Mouse (Mus musculus): ENCODE measurements around the gene Stmn3. TPM values are rescaled to one million over a fixed set of nuclear protein-coding genes. Genes with fewer than 3 reads are reported as not detected.

Gene Stmn3
- total and polyA plus RNA-seq, 3 experiments, result not detected

GRCm38 (mm10) chr2:181277866-181278265, 36.4 kb downstream of the Stmn3 start:
- H3K9ac ChIP-seq (ENCODE audit: control insufficient read depth, low read depth, low read length, poor library complexity, severe bottlenecking), result no peak overlapping the region
- no peak overlapping the region for H3K4me3 ChIP-seq (ENCODE audit: control insufficient read depth in 1 of 2, insufficient read depth in 1 of 2, low read depth in 2 of 2, low read length in 2 of 2)
- no peaks in the 10 kb centered on the region for H3K9me3 ChIP-seq (replicated peaks; ENCODE audit: insufficient read depth, low read length)
- H3K79me2 ChIP-seq (ENCODE audit: control insufficient read depth, insufficient read depth, low read length, poor library complexity), result peaks cover 2% of the 10 kb centered on the region; the same call in 1 of the 2 replicates
- H3K4me1 ChIP-seq (ENCODE audit: control insufficient read depth in 1 of 2, insufficient read depth in 2 of 2, low read length in 2 of 2), result peaks cover 4 to 8% of the 10 kb centered on the region in 2 experiments; a peak in 3 of 4 replicates
- H3K36me3 ChIP-seq (ENCODE audit: control insufficient read depth in 1 of 2, insufficient read depth in 2 of 2, low read length in 2 of 2), result peaks cover 7 to 15% of the 10 kb centered on the region in 2 experiments
- no peak for DNase-seq (ENCODE audit: low read depth, low spot score)
- no peak overlapping the region for H3K27ac ChIP-seq (ENCODE audit: control insufficient read depth, low read depth, low read length)
- no peaks in the 10 kb centered on the region for H3K27me3 ChIP-seq (ENCODE audit: control insufficient read depth in 1 of 2, insufficient read depth in 2 of 2, low read length in 2 of 2)
- TF ChIP-seq SIN3A (IDR thresholded peaks at IDR 0.05; ENCODE audit: low read length) (no peak), JUND (IDR thresholded peaks at IDR 0.05; ENCODE audit: low read depth, low read length) (no peak), RCOR1 (IDR thresholded peaks at IDR 0.05; ENCODE audit: low read depth, low read length) (no peak), GABPA (IDR thresholded peaks at IDR 0.05; ENCODE audit: low read depth, low read length) (no peak)

DNA sequence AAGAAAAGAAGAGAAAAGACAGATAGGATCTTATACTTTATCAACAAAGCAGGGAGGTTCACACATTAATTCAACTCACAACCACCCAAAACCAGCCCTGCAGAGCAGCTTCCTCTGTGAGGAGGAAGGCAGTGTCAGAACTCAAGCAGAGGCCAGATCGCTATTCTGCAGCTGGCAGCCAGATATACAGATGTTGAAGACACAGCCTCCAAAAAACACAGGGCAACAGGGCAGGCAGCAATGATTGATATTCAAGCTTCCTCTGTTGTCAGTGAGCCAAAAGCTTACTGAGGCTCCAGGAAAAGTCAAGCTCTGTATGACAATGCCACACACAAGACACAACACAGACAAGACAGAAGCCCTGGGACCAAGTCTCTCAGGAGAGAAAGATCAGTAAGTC, 37.5 kb downstream of the Stmn3 start:
- peaks cover 2% of the 10 kb centered on the region; the same call in 1 of the 2 replicates for H3K79me2 ChIP-seq (ENCODE audit: control insufficient read depth, insufficient read depth, low read length, poor library complexity)
- peaks cover 5 to 15% of the 10 kb centered on the region in 2 experiments for H3K36me3 ChIP-seq (ENCODE audit: control insufficient read depth in 1 of 2, insufficient read depth in 2 of 2, low read length in 2 of 2)
- no peak overlapping the region for H3K4me3 ChIP-seq (ENCODE audit: control insufficient read depth in 1 of 2, insufficient read depth in 1 of 2, low read depth in 2 of 2, low read length in 2 of 2)
- H3K27ac ChIP-seq (ENCODE audit: control insufficient read depth, low read depth, low read length), result peak overlapping the region; percentile 22; the same call in 1 of the 2 replicates
- DNase-seq (ENCODE audit: low read depth, low spot score), result peak; percentile 52
- no peaks in the 10 kb centered on the region for H3K9me3 ChIP-seq (replicated peaks; ENCODE audit: insufficient read depth, low read length)
- peaks cover 4 to 8% of the 10 kb centered on the region in 2 experiments; a peak in 3 of 4 replicates for H3K4me1 ChIP-seq (ENCODE audit: control insufficient read depth in 1 of 2, insufficient read depth in 2 of 2, low read length in 2 of 2)
- no peak overlapping the region for H3K9ac ChIP-seq (ENCODE audit: control insufficient read depth, low read depth, low read length, poor library complexity, severe bottlenecking)
- no peaks in the 10 kb centered on the region for H3K27me3 ChIP-seq (ENCODE audit: control insufficient read depth in 1 of 2, insufficient read depth in 2 of 2, low read length in 2 of 2)
- TF ChIP-seq POLR2AphosphoS2 (IDR thresholded peaks at IDR 0.05; ENCODE audit: low read length) (no peak), ZMIZ1 (IDR thresholded peaks at IDR 0.05; ENCODE audit: low read depth, low read length) (no peak), SMC3 (IDR thresholded peaks at IDR 0.05; ENCODE audit: low read depth, low read length) (no peak), TAL1 (IDR thresholded peaks at IDR 0.05; ENCODE audit: low read length) (no peak), POLR2A (IDR thresholded peaks at IDR 0.05; ENCODE audit: control insufficient read depth in 1 of 2, insufficient read depth in 1 of 2, low read depth in 1 of 2, low read length in 2 of 2, poor library complexity in 1 of 2) (no peak), CHD1 (IDR thresholded peaks at IDR 0.05; ENCODE audit: low read depth, low read length) (no peak)

- Histone ChIP-seq H3K27me3 (ENCODE audit: control insufficient read depth in 1 of 2, insufficient read depth in 2 of 2, low read length in 2 of 2) (no peaks in the 10 kb centered on the region), H3K27ac (ENCODE audit: control insufficient read depth, low read depth, low read length) (no peak overlapping the region), H3K79me2 (ENCODE audit: control insufficient read depth, insufficient read depth, low read length, poor library complexity) (peaks cover 2% of the 10 kb centered on the region; the same call in 1 of the 2 replicates), H3K9me3 (replicated peaks; ENCODE audit: insufficient read depth, low read length) (no peaks in the 10 kb centered on the region), H3K4me1 (ENCODE audit: control insufficient read depth in 1 of 2, insufficient read depth in 2 of 2, low read length in 2 of 2) (peaks cover 4 to 8% of the 10 kb centered on the region in 2 experiments; a peak in 3 of 4 replicates), H3K4me3 (ENCODE audit: control insufficient read depth in 1 of 2, insufficient read depth in 1 of 2, low read depth in 2 of 2, low read length in 2 of 2) (no peak overlapping the region), H3K36me3 (ENCODE audit: control insufficient read depth in 1 of 2, insufficient read depth in 2 of 2, low read length in 2 of 2) (peaks cover 5 to 15% of the 10 kb centered on the region in 2 experiments), H3K9ac (ENCODE audit: control insufficient read depth, low read depth, low read length, poor library complexity, severe bottlenecking) (no peak overlapping the region)
- TF ChIP-seq RAD21 (IDR thresholded peaks at IDR 0.05; ENCODE audit: low read depth, low read length) (no peak), HCFC1 (IDR thresholded peaks at IDR 0.05; ENCODE audit: low read depth, low read length) (no peak), ZNF384 (IDR thresholded peaks at IDR 0.05; ENCODE audit: low read depth, low read length) (no peak), MAX (IDR thresholded peaks at IDR 0.05; ENCODE audit: low read length) (no peak), TCF12 (IDR thresholded peaks at IDR 0.05; ENCODE audit: low read depth, low read length) (no peak), MAZ (IDR thresholded peaks at IDR 0.05; ENCODE audit: low read depth, low read length) (no peak), CHD1 (IDR thresholded peaks at IDR 0.05; ENCODE audit: low read depth, low read length) (no peak), EP300 (IDR thresholded peaks at IDR 0.05; ENCODE audit: low read depth in 1 of 2, low read length in 2 of 2) (no peak), TBP (IDR thresholded peaks at IDR 0.05; ENCODE audit: low read depth, low read length) (no peak), CTCF (IDR thresholded peaks at IDR 0.05 in 2 of 3, conservative IDR thresholded peaks at IDR 0.05 in 1 of 3; ENCODE audit: control insufficient read depth in 1 of 3, insufficient read depth in 1 of 3, low read depth in 2 of 3, low read length in 3 of 3, poor library complexity in 1 of 3, severe bottlenecking in 1 of 3) (no peak), JUND (IDR thresholded peaks at IDR 0.05; ENCODE audit: low read depth, low read length) (no peak), KAT2A (conservative IDR thresholded peaks at IDR 0.05; ENCODE audit: low read depth, low read length) (no peak)
- DNase-seq (ENCODE audit: low read depth, low spot score), result no peak
Observed at GRCm38 (mm10) chr2:181274639-181275038, 39.7 kb downstream of the Stmn3 start.

Measured in MEL (cell line).